Mouse (Mus musculus): ENCODE data around the gene Csn3.

The Csn3 gene

GRCm38 (mm10) chr5:87925372-87925771 is at the start of gene Csn3:
Csn3 (plus strand) TSS chr5:87925579.
- no peak for DNase-seq (ENCODE audit: low read depth, low spot score)

DNA sequence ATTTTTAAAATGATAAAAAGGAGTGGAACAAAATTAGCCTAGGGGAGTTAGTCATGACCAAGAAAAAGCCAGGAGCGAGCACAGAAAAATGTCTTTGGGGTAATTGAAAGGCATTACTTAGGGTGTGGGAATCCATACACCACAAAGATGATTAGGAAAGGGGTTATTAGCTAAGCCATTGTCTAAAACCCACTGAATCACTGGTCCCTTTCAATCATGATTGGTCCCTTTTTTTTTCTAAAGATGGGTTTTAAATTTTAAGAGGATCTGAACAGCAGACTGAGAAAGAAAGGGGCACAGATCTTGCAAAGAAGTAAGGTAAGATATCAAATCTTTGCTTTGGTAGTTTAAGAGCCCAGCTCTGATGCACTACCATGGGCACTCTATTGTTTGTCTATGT is 40.6 kb upstream of the Csn3 start, which contains the start of gene Odam:
TSS of gene Odam (plus strand) at position 301 of the 400 bp plus-strand sequence.
- DNase-seq (ENCODE audit: low read depth, low spot score), result no peak

DNA sequence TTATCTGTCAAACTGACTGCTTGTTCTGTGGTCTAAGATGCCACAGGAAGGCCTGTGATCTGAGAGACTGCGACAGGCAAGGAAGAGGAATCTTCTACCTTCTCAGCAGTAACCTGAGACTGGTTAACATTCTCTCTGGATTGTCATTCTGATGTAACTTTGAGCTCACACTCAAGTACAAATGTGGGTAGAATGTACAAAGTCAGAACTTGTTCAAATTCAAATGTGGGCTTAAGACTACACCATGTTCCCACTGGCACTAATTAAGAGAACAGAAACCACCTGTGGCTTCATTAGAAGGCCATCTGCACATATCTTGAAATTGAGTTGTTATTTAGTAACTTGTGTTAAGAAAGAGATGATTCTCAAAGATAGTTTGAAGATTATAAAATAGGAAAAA is 6.2 kb downstream of the Csn3 start:
- DNase-seq (ENCODE audit: low read depth, low spot score), result no peak

DNA sequence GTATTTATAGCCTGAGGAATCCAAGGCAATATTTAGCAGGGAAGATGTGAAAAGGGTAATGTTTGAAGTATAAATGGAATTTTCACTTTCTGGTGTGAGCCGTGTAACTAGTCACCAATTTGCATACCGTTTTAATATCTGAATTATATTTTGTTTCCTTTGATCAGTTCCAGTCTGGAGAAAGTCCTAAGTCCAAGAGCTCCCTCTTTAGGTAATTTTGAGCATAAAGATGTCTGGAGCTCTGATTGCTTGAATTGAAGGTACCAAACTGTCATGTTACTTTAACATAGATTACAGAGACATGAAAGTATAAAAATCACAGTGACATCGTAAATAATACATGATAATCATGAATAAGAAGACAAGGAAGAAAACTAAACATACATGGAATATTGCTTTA is 15.4 kb downstream of the Csn3 start:
- DNase-seq (ENCODE audit: low read depth, low spot score), result no peak

- DNase-seq (ENCODE audit: low read depth, low spot score), result no peak
Observed at GRCm38 (mm10) chr5:87942515-87942914, 17.1 kb downstream of the Csn3 start.

- no peak for DNase-seq (ENCODE audit: low read depth, low spot score)
Observed at GRCm38 (mm10) chr5:87951836-87952235, 26.5 kb downstream of the Csn3 start.

DNA sequence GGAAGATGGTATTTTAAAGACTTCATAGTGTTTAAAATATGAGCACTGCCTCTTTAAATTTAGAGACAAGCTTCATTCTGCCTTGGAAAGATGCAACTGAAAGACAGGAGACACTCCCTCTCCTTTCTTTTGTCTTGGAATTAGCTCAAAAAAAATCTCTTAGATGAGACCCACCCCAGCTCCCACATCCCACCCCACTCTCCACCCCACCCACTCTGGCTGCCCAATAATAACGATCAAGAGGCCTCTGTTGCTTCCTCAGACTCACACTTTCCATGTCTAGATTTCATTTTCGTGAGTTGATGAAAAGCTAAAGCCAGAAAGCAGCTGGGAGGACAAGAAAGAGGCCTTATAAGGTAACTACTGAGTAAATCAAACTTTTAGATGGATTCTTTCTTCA is 43.8 kb downstream of the Csn3 start, which contains the start of the genes 2310003L06Rik and Gm28434:
TSS of gene 2310003L06Rik (plus strand) at position 259 of the 400 bp plus-strand sequence.
TSS of gene Gm28434 (plus strand) at position 317 of the 400 bp plus-strand sequence.
- DNase-seq (ENCODE audit: low read depth, low spot score), result no peak

DNA sequence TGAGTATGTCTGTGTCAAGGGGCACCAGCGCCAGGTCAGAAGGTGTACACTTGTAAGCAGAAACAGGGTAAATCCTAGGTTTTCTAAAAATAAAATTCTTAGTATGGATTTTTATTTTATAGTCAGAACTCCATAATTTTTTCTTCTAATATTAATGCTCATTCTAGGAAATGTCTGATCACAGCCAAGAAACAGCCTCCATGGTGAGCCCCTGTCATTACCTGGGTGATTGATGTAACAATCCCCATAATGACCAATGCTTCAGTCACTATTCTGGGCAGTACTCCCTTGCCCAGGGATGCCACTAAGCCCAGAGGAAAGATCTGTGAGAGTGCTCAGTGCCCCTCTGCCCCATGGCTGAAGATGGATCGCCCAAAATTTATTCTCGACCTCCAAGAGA is 53.8 kb downstream of the Csn3 start, which contains the start of gene Cabs1:
TSS of gene Cabs1 (plus strand) at position 301 of the 400 bp plus-strand sequence.
- DNase-seq (ENCODE audit: low read depth, low spot score), result no peak
